Comparison of ENCODE assay signal across 28 mouse cellular contexts in the genomic region with DNA sequence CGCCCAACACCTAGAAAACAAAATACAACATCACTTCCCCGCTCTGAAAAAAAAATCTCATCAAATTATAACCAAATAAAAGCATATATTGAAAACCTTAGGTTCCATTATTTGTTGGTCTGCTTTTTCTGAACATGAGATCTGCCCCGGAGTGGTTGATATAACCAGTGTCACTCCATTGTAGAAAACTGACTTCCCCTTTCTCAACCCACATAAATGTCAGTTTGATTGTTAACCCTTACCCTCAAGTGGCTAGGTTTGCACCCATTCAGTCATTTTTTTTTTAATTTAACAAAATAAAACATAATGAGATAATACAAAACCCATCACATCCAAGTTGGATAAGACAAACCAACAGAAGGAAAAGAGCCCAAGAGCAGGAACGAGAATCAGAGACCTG. TPM values are rescaled to one million over a fixed set of nuclear protein-coding genes. Genes with fewer than 3 reads are reported as not detected.
A peak's percentile ranks its signal among the peaks of the same experiment; 100 is the strongest.
DNase-seq lines count a peak whose midpoint lies in the region; ATAC-seq and TF ChIP-seq lines count a peak whose summit lies in the region.
"Had no signal": no experiment of that assay in that cellular context is flagged by ENCODE, and none has a peak within 500 bp of the region (broad histone marks: within the 10 kb centered on the region; RNA-seq: fewer than 3 reads in every experiment).

No protein-coding gene starts in this region.

- WGBS in liver, embryonic 12.5 days (ENCODE audit: insufficient replicate concordance) = 39% methylated on average over 4 of the region's 4 CpGs
- 62% methylated on average over 4 of the region's 4 CpGs for WGBS in liver, postnatal 0 days (ENCODE audit: insufficient replicate concordance)

- peak overlapping the region; percentile 26 for H3K4me2 ChIP-seq in liver, embryonic 12.5 days
- H3K4me2 ChIP-seq in liver, postnatal 0 days (ENCODE audit: low read depth, low read length) = no peak overlapping the region
- H3K4me2 ChIP-seq: embryonic facial prominence, embryonic 12.5 days; embryonic facial prominence, embryonic 15.5 days; forebrain, embryonic 12.5 days; forebrain, embryonic 15.5 days; heart, embryonic 11.5 days; hindbrain, embryonic 14.5 days had no signal

- peaks cover 9% of the 10 kb centered on the region for H3K4me1 ChIP-seq in liver, embryonic 12.5 days
- H3K4me1 ChIP-seq in liver, postnatal 0 days (ENCODE audit: insufficient read depth) = no peaks in the 10 kb centered on the region
- H3K4me1 ChIP-seq: embryonic facial prominence, embryonic 12.5 days; embryonic facial prominence, embryonic 15.5 days; forebrain, embryonic 12.5 days; forebrain, embryonic 15.5 days; hindbrain, embryonic 10.5 days had no signal

- no peaks in the 10 kb centered on the region for H3K9me3 ChIP-seq in liver, embryonic 12.5 days (replicated peaks)
- no peaks in the 10 kb centered on the region for H3K9me3 ChIP-seq in liver, postnatal 0 days (ENCODE audit: low read length)
- H3K9me3 ChIP-seq: embryonic facial prominence, embryonic 12.5 days; embryonic facial prominence, embryonic 15.5 days; forebrain, embryonic 12.5 days; forebrain, embryonic 15.5 days; hindbrain, embryonic 10.5 days had no signal

- no peak for TF ChIP-seq CTCF in liver, postnatal 0 days (IDR thresholded peaks at IDR 0.05; ENCODE audit: low read depth)

- ATAC-seq in liver, embryonic 12.5 days = no peak
- no peak for ATAC-seq in liver, postnatal 0 days
- ATAC-seq in hematopoietic stem cell, adult 5-6 weeks (replicated peaks in 1 of 2; ENCODE audit: insufficient read depth in 1 of 2, low FRiP score in 2 of 2, low TSS enrichment in 1 of 2, low read depth in 1 of 2, poor library complexity in 2 of 2, severe bottlenecking in 2 of 2) = peak; percentile 85 to 89
- 0 out of 2 replicates have a peak, but pooled peaks have one; percentile 45 for ATAC-seq in monocyte, adult 5-6 weeks (replicated peaks; ENCODE audit: insufficient number of reproducible peaks, low FRiP score, low TSS enrichment, poor library complexity, severe bottlenecking)
- ATAC-seq: forebrain, embryonic 15.5 days; hindbrain, postnatal 0 days; inflammation-experienced regulatory T-cells, adult 6 months; intestine, embryonic 16.5 days had no signal

- DNase-seq in liver, postnatal 0 days = no peak
- DNase-seq in MEL-GATA-1-ER (ENCODE audit: extremely low read depth, low read depth) = peak; percentile 62
- DNase-seq in ovary, postnatal 36 days (ENCODE audit: low spot score) = no peak
- DNase-seq in gastrocnemius, postnatal 10 days = no peak
- DNase-seq in urinary bladder, postnatal 10 days (ENCODE audit: low spot score) = no peak
- DNase-seq: adrenal gland, adult 2 months; adrenal gland, postnatal 36 days; cerebellum, adult 11 months; cerebellum, adult 8-10 months; cerebellum, postnatal 10 days; gastrocnemius, postnatal 36 days; heart, adult 11 months; kidney, adult 18-20 months had no signal

- H3K27ac ChIP-seq in liver, embryonic 12.5 days = no peak overlapping the region
- no peak overlapping the region for H3K27ac ChIP-seq in liver, postnatal 0 days (ENCODE audit: low read depth)
- H3K27ac ChIP-seq: embryonic facial prominence, embryonic 12.5 days; embryonic facial prominence, embryonic 15.5 days; forebrain, embryonic 12.5 days; forebrain, embryonic 15.5 days; hindbrain, embryonic 10.5 days; hindbrain, embryonic 14.5 days; hindbrain, postnatal 0 days had no signal

- no peak overlapping the region for H3K4me3 ChIP-seq in liver, embryonic 12.5 days
- no peak overlapping the region for H3K4me3 ChIP-seq in liver, postnatal 0 days (ENCODE audit: low read depth, low read length)
- H3K4me3 ChIP-seq: embryonic facial prominence, embryonic 12.5 days; embryonic facial prominence, embryonic 15.5 days; erythroblast, embryonic 14.5 days; forebrain, embryonic 12.5 days; forebrain, embryonic 15.5 days; hindbrain, embryonic 10.5 days had no signal

- H3K27me3 ChIP-seq in liver, embryonic 12.5 days (replicated peaks) = peaks cover 7% of the 10 kb centered on the region; the same call in 1 of the 2 replicates
- H3K27me3 ChIP-seq in liver, postnatal 0 days (ENCODE audit: insufficient read depth, low read length) = no peaks in the 10 kb centered on the region
- H3K27me3 ChIP-seq: embryonic facial prominence, embryonic 15.5 days; forebrain, embryonic 12.5 days; forebrain, embryonic 15.5 days had no signal

- no peak for TF ChIP-seq EP300 in liver, postnatal 0 days (IDR thresholded peaks at IDR 0.05; ENCODE audit: low read depth)

- H3K9ac ChIP-seq in liver, embryonic 12.5 days = no peak overlapping the region
- H3K9ac ChIP-seq in liver, postnatal 0 days (replicated peaks) = no peak overlapping the region
- H3K9ac ChIP-seq: embryonic facial prominence, embryonic 12.5 days; embryonic facial prominence, embryonic 15.5 days; forebrain, embryonic 12.5 days; forebrain, embryonic 15.5 days; hindbrain, embryonic 14.5 days had no signal

- no peaks in the 10 kb centered on the region for H3K36me3 ChIP-seq in liver, embryonic 12.5 days
- no peaks in the 10 kb centered on the region for H3K36me3 ChIP-seq in liver, postnatal 0 days (replicated peaks; ENCODE audit: insufficient read depth, low read length)
- H3K36me3 ChIP-seq: embryonic facial prominence, embryonic 12.5 days; embryonic facial prominence, embryonic 15.5 days; forebrain, embryonic 12.5 days; forebrain, embryonic 15.5 days; hindbrain, embryonic 10.5 days had no signal

RNA-seq across cellular contexts. Expression of a gene that starts 25.8 kb away (rescaled TPM):
- 13.4 and 14.4 TPM in 2 replicates for polyA plus RNA-seq in liver, embryonic 12.5 days (2016; fragmentation: Nextera tagmentation; extraction: Ambion mirVana)
- polyA plus RNA-seq in liver, postnatal 0 days (2015; fragmentation: Nextera tagmentation; extraction: Ambion mirVana) = 5.4 and 6.5 TPM in 2 replicates
- 16.1 and 19.9 TPM in 2 replicates for total RNA-seq in hematopoietic stem cell, adult 5-6 weeks (2017)
- total RNA-seq in monocyte, adult 5-6 weeks (2017) = 0.11 to 8.3 TPM (median 7.0 TPM) in 3 replicates
- 1 to 10 TPM; 1.6 to 3.0 TPM for total RNA-seq in gastrocnemius, postnatal 10 days (2021)
- total RNA-seq: gastrocnemius, adult 8-10 months had no signal

Comparison
In these comparisons a context has a peak if more than half of its experiments do, and no peak if none do; other contexts are left out.
1. ATAC-seq: peak in hematopoietic stem cell, adult 5-6 weeks (2 of 2) and monocyte, adult 5-6 weeks (single experiment); none in liver, embryonic 12.5 days (single experiment) and liver, postnatal 0 days (single experiment).